Mouse (Mus musculus): ENCODE data around the gene Fmo1.

DNA sequence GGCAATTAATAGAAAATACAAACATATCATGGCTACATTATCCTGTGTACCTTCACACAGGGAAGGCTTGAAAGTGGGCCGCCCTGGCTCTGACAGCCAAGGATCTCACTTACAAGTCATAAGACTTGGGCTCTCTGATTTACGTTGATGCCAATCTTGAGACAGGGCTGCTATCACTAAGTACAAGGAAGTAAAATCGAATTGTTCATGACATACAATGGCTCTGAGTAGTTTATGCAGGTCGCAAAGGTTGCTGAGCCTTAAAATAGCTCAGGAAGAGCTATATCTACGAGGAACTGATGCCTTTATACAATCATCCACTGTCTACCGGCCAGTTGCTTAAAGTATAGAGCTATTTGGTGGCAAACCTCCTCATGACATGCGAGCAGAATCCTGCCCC is 4.6 kb upstream of the Fmo1 start:
- no peak for TF ChIP-seq POLR2A (IDR thresholded peaks at IDR 0.05; ENCODE audit: borderline replicate concordance, insufficient read depth, low read length)
- no peak for TF ChIP-seq CTCF (IDR thresholded peaks at IDR 0.05; ENCODE audit: borderline replicate concordance, insufficient read depth, low read depth, low read length)
